Mouse (Mus musculus): ENCODE results near the gene Nck2.

Nck2 gene

DNA sequence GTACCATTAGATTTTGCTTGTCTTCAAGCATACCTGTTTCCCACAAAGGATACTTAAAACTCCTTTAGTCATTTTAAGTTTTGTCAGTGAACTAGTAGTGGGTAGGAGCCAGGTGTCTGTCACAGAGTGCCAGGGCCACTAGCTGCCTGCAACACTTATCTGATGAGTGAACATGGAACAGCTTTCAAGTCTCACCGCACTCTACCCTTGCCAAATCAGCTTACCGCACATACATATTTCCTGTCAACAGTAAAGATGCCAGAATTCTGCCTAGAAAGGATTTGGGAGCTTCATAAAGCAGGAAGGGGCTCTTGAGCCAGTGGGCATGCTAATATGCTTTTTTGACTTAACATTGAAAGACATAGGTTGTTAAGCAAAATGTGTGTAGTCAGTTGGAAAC lies 94.3 kb downstream of the Nck2 start:
- no peak for DNase-seq

DNA sequence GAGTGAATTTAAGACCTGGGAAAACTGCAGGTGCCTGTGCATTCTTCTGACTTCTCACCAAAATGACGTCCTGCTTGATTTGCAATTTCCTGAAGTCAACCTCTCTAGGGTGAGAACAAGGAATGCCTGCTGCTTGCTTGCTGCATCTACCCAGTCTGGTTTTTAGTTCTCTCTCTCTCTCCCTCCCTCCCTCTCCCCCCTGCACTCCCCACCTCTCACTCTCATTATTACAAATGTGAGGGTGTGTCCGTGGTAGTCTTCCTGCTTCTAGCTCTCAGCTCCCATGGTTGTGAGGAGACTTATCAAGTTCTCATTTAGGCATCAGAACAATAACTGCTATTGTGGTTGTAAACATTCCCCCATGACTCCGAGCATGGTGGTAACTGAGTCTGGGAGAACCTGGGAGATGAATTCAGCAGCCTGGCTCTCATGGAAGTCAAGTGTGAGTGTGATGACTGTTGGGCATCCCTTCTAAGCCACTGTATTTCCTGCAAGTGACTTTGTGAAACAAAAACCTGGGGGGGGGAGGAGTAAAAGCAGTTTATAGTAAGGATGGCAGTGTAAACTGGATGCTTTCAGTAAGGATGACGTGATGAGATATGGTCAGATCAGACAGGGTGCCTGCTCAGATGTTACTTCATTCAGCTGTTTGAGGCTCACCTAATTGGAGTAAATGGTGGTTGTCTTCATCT lies 95.5 kb downstream of the Nck2 start:
- no peak for DNase-seq

DNA sequence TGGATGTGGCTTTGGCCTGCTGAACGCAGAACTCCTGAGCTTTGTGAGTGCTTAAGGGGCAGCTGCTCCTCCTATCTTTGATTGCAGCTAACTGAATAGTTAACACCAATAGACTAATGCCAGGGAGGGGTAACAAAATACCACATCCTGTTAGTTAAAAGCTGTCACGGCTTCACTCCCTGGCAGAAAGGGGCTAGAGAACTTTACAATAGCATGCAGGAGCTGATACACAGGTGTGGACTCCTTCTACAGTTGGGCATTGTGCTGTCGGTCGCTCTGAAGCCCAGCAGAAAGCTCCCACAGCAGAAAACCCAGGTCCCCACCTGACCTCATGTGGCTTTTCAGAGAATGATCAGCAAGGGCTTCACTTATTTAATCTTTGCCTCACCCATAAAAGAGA lies 98.0 kb downstream of the Nck2 start:
- DNase-seq = no peak

DNA sequence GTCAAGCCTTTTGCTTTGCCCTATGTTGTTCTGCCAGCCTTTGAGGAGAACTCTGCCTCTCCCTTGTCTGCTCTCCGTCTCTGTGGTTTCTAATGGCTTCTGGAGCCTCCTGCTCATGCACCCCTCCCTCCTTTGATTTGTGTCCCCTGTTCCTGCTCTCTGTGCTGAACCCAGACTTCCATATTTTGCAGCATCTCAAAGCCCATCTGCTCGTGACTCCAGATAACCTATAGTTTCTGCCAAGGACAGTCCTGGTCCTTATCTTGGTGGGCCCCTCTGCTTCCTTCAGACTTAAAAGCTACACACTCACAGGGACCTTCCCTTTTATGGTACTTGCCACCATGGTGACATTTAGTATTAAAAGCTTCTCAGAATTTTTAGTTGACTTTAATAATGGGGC lies 103.3 kb downstream of the Nck2 start:
- DNase-seq = no peak

DNA sequence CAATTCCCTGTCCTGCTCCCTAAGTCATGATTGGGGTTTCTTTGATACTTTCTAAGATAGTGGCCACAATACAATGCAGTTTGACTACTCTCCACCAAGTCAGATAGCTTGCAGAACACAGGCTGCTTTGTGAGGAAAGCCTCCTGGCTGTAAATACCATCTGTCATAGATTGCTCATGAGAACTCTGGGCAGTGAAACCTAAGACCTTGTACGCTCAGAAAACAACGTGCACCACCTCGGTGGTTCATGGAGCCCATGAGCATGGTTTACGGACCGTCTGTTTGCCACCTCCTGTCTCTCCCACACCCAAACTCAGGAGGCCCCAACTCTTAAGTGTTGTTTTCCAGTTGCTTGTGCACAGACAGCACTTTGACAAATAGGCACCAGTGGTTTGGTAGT lies 104.4 kb downstream of the Nck2 start:
- no peak for DNase-seq

DNA sequence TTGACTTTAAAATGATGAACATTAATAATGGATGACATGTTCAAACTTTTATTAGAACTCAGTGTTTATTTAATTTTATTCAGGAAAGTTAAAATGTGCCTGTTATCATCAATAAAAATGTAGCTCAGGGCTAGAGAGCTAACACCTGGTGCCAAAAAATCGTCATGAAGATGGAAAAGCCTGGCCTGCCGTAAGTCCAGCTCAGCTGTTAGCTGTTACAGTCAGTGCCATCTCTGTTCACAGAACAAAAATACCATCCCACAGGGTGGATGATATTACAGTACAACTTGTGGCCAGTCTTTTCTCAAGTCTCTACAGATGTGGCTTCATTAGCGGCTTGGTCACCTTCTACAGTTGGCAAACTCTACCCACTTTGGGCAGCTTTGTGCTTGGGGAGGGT lies 106.1 kb downstream of the Nck2 start:
- DNase-seq = no peak

DNA sequence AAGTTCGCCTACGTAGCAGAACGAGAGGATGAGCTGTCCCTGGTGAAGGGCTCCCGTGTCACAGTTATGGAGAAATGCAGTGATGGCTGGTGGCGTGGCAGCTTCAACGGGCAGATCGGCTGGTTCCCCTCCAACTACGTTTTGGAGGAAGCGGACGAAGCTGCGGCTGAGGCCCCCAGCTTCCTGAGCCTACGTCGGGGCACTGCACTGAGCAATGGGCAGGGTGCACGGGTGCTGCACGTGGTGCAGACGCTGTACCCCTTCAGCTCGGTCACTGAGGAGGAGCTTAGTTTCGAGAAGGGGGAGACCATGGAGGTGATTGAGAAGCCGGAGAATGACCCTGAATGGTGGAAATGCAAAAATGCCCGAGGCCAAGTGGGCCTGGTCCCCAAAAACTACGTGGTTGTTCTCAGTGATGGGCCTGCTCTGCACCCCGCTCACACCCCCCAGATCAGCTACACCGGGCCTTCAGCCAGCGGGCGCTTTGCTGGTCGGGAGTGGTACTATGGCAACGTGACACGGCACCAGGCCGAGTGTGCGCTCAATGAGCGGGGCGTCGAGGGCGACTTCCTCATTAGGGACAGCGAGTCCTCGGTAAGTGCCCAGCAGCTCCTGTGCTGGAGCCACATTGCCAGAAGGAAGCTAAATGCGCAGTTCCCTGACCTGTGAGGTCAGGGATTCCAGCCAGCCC lies 109.8 kb downstream of the Nck2 start:
- peak; percentile 45 for DNase-seq

DNA sequence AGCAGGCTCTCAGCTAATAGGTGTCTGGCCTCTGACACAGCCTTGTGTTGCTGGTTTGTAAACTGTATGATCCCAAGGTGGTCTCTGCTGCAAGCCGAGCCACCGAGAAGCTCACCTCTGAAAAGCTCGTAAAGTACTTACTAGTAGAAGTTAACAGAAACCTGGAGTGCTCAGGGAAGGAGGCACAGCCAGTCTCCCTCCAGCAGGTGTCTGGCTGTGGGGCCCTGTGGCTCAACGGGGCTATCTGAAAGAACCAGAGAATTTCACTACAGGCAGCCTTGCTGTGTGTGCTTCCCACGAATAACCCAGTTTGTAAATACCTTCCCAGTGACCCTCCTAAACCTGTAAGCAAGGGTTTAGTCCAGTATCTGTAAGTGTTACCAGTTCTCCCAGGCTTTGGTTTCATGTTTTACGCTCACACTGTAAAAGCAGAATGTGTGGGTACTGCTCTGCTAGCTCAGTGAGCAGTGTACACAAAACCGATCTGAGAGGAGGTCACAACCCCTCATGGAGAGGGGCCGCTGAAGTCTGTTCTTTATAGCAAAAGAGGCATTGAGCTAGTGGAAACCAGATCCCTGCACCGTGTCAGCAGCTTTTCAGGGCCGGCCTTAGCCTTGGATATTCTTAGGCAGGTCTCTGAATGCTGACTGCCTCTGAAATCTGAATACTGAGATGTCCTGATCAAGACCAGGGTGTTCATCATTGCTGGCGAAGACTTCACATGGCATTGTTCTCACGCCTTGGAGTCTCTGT lies 111.0 kb downstream of the Nck2 start:
- peak; percentile 51 for DNase-seq

DNA sequence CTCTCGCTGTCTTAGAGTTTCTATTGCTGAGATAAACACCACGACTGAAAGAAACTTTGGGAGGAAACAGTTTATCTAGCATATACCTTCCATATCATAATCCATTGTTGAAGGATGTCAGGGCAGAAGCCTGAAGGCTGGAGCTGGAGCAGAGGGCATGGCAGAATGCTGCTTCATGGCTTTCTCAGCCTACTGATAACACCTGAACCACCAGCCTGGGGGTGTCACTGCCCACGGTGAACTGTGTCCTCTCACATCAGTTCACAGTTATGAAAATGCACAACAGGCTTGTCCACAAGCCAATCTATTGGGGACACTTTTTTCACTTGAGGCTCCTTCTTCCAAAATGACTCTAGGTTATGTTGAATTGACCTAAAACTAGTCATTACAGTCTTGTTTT lies 114.0 kb downstream of the Nck2 start:
- DNase-seq = no peak

DNA sequence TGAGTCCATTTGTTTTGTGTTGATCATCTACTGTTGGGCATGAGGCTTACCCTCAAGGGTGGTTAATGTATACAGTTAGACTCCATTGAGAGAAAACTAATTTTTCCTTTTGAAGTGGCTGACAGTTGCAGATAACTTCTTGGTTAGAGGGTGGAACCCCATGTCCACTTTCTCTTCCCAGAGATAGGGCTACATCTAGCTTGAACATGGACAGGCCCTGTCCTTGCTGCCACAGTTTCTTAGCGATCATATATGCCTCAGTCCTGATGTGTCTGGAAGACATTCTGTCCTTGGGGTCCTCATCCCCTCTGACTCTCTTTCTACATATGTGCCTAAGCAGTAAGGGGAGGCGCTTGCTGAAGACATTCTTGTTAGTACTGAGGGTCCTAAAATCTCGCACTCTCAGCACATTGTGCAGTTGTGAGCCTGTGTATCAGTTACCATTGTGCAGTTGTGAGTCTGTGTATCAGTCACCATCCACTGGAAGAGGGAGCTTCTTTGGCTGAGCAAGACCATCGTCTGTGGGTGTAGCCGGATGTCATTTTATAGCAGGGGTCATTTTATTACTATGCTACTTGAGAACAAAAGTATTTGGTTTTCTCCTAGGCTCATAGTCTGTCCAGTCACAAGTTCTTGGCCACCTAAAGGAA lies 114.8 kb downstream of the Nck2 start:
- DNase-seq = no peak

DNA sequence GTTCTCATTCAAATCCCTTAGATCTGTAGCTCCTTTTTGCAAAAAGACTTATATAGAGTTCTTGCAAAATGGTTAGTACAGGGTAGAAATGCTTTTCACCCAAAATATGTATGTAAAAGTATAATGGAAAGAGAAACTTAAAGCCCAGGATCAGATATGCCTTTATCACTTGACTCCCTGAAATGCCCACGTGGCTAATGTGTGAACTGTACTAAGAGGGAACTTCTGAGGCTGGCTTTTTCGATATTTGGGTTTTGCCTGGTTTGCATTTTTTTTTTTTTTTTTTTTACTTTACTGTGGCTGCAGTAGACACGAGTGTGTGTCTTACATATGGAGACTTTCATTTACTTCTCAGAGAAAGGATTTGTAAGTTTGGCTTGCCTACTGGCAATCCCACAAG lies 116.7 kb downstream of the Nck2 start:
- DNase-seq = no peak

DNA sequence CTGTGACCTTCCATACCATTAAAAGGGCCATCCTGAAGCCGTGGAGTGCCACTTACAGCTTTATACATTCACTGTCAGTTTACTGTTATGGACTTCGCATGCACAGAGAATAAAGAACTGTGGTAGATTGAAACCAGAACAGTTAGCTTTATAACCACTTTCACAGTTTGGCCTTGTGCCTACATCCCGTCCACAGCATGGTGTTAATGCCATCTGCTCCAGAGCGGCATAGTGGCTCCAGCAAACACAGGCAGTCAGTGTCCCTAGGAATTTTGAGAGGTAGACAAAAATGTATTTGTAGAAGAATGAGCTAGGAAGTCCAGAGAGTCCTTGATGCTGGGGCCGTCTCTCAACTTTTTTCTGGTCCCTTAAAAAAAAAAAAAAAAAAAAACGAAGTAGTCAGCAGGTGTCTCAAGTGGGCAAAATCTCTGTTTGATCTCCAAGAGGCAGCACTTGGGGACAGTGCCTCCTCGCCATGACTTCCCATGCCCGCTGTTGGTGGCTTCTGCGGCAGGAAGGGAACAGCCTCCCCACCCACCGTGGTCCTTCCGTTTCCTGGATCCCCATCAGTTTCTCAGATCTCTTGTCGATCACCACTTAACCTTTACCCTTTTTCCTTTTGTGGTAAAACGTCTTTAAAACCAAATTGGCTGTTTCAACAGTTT lies 117.8 kb downstream of the Nck2 start:
- no peak for DNase-seq

DNA sequence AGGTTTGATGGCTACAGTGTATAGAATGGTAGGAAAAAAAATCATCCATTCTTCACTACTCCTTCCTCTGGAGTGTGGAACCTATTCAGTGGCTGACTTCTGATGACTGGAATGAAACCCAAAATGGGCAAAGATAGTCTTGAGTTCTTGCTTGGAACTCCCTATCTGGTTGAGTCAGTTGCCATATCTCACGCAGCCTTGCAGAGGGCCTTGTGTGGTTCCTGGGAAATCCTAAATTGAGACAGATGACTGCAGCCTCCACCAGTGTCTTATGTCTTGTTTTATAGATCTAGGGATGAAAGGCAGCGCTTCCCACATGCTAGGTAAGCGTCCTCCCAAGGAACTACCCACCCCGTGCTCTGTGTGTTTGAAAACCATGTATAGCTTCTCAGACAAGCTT lies 120.9 kb downstream of the Nck2 start:
- no peak for DNase-seq

DNA sequence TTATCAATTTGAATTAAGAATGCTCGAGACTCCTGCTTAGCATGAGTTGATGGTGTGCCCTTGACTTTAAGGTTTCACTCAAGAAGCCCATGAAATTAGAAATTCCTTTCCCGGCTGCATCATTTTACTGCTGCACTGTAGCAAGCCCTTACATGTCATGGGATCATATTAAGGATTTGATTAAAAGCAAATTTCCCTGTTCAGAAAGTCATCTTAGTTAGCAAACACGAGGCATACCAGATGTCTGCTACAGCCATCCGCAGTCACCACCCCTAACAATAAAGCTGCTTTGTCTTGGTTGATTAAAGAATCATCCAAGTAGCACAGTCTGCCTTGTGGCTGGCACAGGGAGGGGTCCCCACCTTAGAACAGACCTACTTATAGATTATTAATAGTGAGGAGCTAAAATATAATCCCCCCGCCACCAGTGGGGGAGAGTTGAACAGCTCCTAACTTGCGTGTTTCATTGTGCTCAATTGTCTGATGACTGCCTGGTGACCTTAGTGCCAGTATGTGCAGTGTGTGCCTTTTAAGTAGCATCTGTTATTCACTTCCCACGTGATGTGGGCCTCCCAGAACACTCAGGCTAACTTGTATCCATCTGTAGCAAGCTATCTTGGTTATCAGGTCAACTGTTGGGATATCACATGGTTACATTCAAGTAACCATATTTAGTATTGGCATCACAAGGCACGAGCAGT lies 122.4 kb downstream of the Nck2 start:
- peak; percentile 59 for DNase-seq

DNA sequence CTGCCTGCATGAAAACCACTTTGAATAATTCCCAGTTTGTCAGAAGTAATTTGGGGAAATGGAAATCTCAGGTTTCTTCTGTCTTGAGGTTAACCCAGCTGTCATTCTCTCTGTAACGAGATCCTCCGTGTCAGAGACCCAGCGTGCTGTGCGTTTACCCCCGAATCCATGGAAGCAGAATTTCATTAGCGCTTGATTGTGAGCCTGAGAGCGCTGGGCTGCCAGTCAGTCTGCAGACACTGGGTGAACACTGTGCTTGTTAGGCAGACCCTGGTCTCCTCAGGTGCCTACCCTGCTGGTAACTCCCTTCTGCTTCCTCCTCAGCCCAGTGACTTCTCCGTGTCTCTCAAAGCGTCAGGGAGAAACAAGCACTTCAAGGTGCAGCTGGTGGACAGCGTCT lies 124.4 kb downstream of the Nck2 start:
- no peak for DNase-seq

DNA sequence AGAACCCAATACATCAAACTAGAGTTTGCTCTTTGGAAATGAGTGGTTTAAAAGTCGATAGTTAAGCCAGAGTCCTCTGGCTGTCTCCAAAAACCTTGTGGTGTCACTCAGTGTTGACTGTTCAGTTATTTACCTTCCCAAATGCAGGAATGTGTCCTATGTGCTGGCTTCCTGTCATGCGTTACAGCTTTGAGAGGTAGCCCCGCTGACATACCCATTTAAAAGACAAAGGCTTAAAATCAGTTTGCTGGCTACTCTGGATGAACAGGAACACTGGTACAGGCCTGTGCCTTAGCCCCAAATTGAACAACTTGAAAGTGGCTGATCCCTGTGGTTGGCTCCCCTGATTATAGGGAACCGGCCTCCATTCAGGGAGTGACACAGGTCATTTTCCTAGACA lies 126.7 kb downstream of the Nck2 start:
- no peak for DNase-seq

DNA sequence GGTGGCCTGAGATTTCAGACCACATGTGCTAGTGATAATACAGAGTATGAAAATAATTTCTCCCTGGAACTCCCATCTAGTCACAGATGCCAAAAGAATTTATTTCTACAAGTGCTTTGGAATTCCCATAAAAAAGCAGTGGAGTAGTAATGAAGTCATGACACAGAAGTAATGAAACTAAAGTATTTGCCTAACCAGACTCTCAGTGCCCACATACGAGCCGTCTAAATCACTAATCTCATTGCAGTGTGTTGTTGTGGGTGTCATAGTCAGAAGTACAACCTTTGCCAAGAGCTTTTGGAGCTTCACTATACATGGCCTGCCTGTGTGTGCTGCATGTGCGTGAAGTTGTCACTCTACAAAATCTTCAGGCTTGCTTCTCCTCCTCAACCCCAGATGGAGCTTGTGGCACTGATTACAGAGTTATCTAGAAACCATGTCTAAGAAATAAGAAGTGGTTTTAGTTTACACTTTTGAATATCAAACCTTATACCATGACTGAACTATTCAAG lies 130.5 kb downstream of the Nck2 start:
- DNase-seq = no peak

DNA sequence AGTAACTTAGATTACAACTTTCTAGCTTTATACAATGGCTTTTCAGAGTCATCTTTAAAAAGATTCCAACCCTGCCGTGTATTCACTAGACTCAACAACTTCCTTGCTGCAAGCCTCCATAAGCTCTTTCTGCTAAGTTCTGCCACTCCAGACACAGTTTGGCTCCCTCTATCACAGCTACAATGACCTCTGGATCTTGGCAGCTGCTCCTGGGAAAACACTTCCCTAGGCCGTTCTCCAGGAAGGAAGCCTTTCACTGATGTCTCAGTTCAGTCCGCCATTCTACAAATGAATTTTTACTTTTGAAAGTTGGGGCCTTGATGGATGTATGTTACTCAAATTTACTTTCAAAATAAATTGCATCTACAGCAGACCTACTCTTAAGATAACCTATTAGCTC lies 133.0 kb downstream of the Nck2 start:
- no peak for DNase-seq

DNA sequence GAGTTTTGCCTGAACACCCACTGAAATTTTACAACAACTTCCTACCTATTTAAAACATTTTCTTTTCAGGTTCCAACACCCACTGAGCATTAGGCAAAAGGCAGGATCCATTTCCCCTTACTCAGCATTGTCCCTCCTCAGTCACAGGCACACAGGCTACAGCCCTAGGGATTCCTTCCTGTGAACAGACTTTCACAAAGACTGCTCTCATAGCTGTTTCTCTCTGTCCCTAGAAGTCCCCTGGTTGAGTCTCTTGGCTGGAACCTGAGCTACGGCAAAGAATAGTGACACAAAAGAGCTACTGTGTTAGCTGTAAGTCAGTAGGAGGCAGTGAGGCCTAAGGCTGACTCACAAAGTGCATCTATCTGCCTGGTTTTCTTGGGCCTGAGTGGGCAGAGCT lies 139.2 kb downstream of the Nck2 start:
- no peak for DNase-seq

DNA sequence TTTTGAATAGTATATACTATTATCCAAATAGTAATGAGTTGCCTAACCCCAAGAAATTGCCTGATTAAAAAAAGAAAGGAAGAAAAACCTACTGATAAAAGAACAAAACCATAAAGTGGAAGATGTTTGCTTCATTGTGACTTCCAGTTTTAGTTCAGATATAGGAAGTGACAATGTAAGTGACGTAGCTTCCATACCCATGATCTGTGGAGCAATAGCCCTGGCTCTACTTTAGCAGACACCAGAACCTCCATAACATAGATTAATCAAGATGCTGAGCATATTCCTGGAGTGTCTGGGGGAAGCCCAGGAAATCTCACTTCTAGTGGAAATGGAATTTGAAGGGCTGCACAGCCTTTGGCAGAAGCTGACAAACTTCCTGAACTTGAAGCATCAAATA lies 144.6 kb downstream of the Nck2 start:
- DNase-seq = no peak

DNA sequence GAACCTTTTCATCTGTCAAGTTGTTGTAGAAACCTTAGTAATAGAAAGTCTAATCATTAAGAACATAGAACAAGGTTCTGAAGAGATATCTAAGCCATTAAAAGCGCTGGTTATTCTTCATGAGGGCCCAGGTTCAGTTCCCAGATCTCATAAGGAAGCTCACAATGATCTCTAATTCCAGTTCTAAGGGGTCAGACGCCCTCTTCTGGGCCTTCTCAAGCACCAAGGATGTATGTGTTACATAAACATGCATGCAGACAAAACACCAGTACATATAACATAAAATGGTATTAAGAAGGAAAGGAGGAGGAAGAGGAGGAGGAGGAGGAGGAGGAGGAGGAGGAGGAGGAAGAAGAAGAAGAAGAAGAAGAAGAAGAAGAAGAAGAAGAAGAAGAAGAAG lies 145.5 kb downstream of the Nck2 start:
- DNase-seq = no peak

DNA sequence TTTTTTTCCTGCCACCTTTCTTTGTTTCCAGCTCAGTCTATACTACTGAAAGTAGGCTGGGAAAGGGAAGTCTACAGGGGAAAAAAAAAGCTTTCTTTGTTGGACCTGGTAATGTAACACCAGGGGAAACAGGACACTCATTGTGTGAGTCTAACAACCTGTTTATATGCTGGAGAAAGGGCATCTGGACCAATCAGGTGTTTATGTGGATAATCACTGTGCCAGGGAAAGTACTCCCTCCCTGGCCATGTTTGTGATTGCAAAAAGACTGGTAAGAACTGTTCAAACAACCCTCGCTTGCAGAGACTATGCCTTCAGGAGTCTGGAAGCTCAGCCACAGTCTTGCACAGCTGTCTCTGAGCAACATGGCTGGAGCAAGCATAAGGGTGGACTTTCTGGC lies 146.3 kb downstream of the Nck2 start:
- no peak for DNase-seq

Measured in retina, postnatal 1 day (tissue).